Mouse (Mus musculus): ENCODE data around the gene Trub1.

The Trub1 gene

DNA sequence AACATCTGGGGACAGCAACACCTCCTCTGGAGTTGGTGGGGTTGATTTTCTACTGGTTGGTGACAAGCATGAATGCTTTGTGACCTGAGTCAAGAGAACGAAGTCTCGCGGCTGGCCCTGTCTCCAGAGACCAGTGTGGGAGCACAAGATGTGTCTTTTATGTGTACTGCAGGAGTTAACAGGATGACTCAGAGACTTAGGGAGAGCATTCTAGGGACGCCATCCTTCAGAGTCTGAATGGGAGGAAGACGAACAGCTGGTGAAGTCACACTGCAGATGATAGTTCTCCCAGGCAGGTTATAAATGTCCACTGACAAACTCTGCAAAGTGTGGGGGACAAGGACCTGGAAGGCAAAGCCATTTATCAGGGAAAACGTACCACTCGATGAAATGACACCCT lies 11.2 kb upstream of the Trub1 start:
- no peak for DNase-seq (ENCODE audit: extremely low read depth, low read depth, low spot score)

DNA sequence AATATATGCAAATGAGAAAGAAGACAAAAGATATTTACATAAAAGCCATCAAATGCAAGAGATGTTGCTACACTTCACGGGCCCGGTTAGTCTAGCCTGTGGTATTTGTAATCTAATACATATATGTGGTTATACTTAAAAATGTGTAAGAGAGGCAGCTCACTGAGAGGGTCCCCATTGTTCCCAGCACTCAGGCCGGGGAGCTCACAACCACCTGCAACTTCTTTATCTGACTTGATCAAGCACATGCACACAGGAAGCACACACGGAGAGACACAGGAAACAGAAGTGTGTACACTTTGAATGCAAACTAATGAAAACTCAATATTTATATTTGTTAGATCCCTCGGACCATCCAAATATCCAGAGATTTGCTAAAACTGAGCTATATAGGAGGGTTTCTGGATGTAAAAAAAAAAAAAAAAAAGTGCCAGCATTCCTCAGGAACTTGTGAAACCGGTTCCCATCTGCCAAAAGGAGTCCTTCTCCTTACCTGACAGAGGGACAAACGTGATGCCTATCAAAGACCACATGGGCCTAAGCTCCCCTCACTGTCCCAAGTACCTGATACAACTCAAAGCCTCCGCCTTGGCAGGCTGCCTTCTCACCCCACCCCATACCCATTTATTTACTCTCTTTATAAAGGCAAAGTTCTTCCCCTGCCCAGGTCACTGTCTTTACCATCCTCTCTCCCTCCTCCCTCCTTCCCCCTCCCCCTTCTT lies 9.6 kb upstream of the Trub1 start:
- DNase-seq (ENCODE audit: extremely low read depth, low read depth, low spot score), result no peak

DNA sequence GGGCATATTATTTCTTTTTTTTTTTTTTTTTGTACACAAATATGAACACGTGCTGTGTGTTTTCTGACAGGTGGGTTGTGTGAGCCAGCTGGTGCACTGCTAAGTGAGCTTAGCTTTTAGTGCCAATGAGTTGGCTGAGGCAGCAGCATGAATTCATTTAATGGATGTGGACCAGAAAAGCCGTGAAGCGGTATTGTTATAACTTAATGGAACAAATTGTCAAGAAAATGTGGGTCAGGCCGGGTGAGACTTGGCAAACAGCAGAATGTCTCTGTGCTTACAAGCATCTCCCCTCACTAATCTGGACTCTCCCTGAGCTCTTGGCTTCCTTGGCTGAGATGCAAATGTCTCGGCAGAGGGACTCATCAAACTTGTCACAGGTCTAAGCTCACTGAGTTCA lies 7.7 kb upstream of the Trub1 start:
- no peak for DNase-seq (ENCODE audit: extremely low read depth, low read depth, low spot score)

DNA sequence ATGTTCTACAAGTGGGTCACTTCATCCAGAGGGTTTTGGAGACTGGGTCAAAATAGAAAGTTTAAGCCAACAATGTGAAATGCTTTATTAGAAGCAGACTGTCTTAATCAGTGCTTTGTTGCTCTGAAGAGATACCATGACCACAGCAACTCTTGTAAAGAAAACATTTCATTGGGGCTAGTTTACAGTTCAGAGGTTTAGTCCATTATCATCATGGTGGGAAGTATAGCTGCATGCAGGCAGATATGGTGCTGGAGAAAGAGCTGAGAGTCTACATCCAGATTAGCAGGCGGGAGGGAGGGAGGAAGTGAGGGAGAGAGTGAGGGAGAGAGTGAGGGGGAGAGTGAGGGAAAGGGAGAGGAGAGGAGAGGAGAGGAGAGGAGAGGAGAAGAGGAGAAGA lies 1.9 kb upstream of the Trub1 start:
- no peak for DNase-seq (ENCODE audit: extremely low read depth, low read depth, low spot score)

DNA sequence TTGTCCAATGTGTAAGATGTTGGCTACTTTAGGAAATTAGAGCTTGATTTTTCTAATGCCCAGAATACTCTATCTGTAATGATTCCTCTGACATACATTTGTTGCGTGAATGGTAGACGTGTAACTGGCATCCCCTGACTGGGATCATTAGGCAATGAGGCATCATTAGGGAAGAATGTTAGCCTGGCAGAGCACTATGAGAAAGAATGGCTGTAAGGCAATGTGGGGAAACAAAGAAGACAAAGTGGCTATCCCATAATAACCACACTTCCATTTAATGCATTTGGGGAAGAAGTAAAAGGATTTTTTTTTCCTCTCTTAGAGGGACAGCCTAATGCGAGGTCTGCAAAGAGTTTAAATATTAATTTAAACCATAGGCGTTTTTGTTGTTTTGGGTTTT lies 950 bp upstream of the Trub1 start:
- no peak for DNase-seq (ENCODE audit: extremely low read depth, low read depth, low spot score)

DNA sequence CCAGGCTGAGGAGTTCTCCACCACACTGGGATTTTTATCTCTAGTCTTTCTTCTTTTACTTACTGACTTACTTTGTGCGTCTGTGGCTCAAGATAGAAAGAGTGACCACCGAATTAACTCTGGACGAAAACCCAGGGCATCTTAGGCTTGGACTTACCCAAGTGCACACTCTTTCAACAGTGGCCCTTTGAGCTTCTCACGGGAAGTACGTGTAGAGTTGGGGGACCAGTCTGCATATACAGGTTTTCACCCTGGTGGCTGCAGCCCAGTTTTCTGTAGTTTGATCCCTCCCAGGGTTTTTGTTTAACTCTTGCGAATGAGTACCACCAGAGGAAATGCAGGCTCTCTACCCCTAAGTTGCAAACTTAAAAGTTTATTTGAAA lies 497 bp downstream of the Trub1 start:
- no peak for DNase-seq (ENCODE audit: extremely low read depth, low read depth, low spot score)

DNA sequence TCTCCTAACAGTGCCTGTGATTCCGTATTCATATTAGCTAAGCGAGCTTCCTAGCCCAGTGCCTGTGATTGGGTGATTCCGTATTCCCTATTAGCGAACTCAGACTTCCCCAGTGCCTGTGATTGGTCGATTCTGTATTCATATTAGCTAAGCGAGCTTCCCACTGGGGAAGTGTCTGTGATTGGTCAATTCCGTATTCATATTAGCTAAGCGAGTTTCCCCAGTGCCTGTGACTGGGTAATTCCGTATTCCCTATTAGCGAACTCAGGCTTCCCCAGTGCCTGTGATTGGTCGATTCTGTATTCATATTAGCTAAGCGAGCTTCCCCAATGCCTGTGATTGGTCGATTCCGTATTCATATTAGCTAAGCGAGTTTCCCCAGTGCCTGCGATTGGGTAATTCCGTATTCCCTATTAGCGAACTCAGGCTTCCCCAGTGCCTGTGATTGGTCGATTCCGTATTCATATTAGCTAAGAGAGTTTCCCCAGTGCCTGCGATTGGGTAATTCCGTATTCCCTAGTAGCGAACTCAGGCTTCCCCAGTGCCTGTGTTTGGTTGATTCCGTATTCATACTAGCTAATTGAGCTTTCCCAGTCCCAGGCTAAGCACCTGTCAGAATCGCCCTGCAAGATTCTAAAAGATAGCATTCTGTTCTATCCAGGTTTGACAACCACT lies 2.7 kb downstream of the Trub1 start:
- DNase-seq (ENCODE audit: extremely low read depth, low read depth, low spot score), result no peak

DNA sequence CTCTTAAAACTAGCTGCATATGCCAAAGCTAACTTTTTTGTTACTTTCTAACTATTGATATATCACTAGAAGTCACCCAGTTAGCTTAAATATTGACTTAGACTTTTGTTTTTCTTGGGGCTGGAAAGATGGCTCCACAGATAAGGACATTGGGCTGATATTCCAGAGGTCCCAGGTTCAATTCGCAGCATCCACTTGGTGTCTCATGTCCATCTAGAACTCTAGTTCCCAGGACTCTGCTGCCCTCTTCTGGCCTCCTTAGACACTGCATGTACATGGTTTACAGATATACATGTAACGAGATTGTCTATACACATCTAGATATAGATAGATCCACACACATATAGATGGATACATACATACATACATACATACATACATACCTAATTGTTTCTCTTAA lies 4.4 kb downstream of the Trub1 start:
- DNase-seq (ENCODE audit: extremely low read depth, low read depth, low spot score), result no peak

DNA sequence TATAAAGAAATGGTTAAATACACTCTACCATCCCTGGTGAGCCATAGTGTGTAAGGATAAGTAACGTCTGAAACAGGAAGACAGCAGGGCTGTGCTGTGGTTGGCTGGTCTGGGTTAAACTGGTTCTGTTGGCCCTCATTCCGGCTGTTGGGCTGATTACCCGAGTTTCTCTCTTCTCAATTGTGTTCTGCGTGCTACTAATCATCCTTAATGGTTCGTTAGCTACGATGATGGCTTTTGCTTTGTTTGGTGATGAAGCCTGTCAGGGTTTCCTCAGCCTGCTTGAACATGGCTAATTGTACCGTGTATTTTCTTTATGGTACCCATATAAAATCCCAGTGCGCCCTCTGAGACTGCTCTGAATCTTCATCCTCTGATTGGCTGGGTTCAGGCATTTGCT lies 11.0 kb downstream of the Trub1 start:
- DNase-seq (ENCODE audit: extremely low read depth, low read depth, low spot score), result no peak

DNA sequence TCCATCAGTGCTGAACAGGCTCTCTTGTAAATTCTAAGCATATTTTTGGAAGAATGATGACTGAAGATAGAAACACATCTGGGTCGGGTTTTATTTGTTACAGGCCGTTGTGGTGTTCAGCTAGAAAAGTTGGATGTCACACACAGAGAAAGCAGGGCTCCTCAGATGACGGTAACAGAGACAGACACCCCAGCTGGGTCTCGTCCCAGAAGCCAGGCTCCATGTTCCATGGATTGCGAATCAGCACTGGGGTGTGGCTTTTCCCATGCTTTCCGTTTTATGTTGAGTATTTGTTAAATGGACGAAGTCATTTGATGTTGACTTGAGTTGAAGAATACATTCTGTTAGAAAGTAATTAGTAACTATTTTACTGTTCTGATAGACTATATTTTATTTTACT lies 13.0 kb downstream of the Trub1 start:
- no peak for DNase-seq (ENCODE audit: extremely low read depth, low read depth, low spot score)

DNA sequence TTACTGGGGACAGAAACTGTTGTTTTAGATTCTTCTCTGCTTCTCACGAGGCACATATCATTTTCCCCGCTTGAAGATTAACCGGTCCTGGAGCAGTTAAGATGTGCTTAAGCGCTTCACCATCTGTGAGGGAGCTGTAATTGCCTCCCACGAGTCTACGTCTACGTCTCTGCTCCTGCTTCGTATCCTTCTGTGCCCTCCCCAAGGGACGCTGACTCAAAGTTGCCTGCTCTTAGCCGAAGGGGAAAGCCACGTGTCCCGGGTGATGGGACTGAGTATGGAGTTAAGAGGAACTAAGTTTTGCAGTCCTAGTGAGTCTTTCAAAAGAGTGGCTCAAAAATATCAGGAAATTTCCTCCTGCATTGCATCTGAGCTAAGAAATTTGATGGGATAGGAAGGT lies 18.3 kb downstream of the Trub1 start:
- DNase-seq (ENCODE audit: extremely low read depth, low read depth, low spot score), result no peak

DNA sequence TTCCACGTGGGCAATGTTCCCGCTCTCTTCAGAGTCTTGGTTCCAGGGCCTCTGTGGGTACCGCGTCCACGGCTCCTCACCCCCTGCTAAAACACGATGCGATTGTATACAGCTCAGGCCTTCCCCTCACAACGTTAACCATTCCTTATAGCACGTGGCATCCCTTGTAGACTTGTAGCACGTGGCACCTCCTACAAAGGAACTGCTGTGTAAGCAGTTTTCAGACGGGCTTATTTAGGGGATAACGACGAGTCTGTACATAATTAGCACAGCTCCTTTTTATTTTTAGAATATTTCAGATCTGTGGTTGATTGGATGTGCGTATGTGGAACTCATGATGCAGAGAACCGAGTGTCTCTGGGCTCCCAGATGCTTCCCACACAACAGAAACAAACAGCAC lies 19.5 kb downstream of the Trub1 start:
- no peak for DNase-seq (ENCODE audit: extremely low read depth, low read depth, low spot score)

DNA sequence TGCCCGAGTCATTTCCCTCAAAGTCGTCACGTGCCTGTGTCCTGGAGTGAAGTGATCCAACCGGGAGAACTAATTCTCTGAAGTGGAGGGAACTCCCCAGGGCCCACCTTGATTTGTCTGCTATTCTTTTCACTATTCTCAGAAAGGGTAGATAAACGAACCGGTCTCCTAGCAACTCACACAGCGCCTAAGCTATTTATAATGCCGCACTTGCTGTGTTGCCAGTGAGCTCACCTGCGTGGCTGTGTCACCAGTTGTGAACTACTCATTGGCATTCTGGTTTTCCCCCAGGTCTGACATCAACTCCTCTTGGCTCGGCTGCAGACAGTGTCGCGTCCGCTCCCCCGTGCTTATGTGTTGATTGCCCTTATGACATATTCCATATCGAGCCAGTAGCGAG lies 20.6 kb downstream of the Trub1 start:
- DNase-seq (ENCODE audit: extremely low read depth, low read depth, low spot score), result no peak

DNA sequence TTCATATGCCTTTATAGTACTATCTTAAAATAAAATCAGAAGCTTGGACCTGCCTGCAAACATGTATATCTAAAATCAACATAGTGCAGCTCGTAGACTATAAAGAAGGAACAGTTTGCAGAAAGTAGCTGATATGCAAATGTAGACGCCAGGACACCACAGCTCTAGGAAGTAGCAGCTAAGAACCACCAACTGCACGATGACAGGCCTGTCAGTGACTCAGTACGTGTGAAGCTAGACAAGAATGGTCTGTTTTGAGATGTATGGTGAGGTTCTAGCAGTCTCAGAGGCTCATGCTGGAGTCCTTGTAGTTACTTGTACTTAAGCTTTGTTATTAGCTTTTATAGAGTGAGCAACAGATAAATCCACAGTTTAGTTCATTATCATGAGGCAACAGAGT lies 22.6 kb downstream of the Trub1 start:
- no peak for DNase-seq (ENCODE audit: extremely low read depth, low read depth, low spot score)

DNA sequence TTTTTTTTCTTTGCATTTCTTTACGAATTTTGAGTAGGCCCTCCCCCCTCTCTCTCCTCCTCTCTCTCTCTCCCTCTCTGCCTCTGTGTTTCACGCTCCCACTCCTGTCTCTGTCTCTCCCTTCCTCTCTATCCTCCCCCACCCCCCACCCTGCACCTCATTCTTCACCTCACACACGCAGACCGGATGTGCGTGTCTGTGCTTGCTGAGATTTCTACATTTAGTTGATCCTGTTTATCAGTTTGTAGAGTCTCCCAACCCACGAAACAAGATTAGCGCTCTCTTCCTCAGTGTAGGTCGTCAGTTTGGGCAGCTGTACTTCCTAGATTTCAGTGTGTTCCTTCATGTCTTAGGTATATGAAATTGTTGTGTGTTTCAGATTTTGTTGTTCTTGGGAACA lies 24.6 kb downstream of the Trub1 start:
- DNase-seq (ENCODE audit: extremely low read depth, low read depth, low spot score), result no peak

DNA sequence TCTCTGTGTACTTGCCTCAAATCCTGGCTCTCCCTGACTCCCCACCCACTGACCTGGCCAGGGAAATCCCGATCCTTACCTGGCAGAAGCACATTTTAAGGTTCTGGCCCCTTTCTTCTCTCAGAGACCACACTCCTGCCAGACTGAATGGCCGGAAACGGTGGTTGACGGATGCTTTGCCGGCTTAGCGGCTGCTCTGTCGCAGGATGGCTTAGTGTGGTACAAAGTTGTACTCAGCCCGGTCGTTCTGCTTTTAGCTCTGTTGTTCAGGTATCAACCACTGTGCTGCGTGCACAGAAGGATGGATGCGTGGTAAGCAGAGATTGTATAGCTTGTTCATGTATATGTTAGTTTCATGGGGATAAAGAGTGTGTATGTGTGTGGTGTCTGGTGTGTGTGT lies 25.3 kb downstream of the Trub1 start:
- no peak for DNase-seq (ENCODE audit: extremely low read depth, low read depth, low spot score)

DNA sequence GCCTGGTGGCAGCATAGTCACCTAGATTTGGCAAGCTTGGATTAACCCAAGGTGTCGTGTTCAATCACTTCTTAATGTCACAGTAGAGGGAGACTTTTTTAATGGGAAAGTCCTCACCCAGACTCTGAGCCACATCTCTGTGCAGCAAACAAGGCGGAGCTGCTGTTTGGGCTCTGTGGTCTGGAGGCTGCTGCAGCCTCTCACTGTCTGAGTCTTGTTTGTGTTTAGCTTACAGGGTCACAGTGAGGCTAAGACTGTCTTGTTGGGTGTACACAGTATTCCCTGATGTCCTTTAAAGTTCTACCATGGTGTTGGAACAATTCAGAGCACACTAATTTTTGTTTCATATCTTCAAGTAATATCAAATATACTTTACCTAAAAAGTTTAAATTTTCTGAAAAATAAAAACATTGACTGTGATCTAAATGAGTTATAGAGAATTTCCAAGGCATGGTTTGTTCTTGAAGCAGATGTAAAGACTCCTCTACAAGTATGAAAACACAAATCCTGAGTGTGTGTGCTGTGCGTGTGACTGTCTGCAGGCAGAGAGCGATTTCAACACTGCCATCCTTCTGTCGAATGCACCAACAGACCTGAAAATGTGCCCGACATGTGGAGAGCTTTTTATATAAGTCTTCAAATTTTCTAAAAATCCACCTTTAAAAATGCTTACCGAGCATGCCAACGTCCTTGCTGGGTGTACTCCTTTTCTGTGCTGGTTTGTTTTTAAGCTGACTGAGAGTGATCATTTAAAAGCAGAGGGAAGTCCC lies 27.4 kb downstream of the Trub1 start:
- DNase-seq (ENCODE audit: extremely low read depth, low read depth, low spot score), result no peak

DNA sequence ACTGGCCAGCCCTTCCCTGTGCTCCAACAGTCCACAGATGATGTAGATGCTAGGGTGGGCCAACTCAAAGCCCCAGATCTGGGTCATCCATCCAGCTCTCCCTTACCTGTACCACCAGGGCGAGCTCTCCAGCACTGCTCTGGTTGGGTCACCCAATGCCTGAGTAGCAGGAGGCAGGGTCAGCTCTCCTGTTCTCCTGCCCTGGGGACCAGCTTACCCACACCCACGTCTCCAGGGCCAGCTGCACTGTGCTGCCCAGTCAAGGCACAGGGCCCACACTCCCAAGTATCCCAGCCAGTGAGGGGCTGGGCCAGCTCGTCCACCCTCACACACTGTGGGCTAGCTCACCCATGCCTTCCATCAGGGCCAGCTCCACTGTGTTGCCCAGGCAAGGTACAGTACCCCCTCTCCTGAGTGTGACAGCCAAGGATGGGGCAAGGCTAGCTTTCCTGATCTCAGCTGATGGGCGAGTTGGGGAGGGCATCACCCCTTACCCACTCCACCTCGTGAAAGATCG lies 29.1 kb downstream of the Trub1 start:
- no peak for DNase-seq (ENCODE audit: extremely low read depth, low read depth, low spot score)

DNA sequence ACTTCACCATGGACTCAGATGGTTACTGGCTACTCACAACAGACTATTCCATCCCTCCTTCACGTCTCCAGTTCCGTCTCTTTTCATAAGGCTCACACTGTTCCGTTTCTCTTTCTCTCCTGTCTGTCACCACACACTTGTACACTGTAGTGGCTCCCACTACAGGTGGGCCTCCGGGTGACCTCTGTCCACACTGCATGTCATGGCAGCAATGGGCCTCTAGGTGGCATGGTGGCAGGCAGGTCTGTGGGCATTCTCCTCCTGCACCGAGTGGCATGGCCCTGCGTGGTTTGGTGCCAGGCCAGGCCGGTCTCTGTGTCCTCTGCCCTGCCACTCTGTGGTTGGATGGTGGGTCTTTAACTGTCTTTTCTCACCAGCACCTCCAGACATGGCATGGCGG lies 30.1 kb downstream of the Trub1 start:
- DNase-seq (ENCODE audit: extremely low read depth, low read depth, low spot score), result no peak

DNA sequence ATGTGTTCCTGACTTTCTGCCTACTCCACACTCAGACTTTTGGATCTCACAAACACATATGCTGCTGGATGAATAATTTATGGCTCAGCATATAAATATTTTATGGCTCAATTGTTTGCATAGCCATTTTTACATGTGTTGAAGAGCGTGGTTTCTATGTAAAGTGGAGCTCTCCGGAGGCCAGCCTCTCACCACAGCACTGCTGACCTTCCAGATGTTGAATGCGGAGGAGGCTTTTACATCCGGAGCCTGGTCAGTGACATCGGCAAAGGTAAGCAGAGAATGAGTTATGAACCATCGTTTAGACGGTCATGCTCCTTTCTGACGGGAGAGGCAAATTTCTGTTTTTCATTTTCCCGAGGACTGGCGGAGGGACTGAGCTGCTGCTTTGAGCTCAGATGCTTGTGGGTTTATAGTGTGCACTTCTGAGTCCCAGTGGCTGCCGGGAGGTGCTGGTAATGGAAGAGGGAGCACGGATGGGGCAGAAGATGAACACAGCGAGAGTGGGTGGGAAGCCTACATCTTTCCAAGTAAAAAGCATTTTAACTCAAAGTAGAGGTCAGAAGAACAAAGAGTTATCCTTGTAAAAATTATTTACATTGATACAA lies 34.4 kb downstream of the Trub1 start:
- DNase-seq (ENCODE audit: extremely low read depth, low read depth, low spot score), result no peak

DNA sequence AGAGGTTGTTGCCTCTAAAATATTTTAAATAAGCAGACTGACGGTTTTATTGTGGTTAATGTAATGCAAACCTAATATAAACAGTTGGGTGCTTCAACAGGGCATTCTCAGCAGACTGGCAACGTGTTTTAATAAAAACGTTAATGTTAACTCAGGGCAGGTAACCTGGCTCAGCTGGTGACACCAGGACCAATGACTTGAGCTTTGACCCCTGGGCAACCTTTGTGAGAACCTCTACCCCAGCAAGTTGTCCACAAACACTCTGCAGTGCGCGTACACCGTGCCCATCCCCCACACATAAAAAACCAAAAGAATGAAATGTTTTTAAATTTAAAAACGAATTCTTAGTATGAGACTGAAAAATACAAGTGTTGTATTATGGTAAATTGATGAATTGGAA lies 36.8 kb downstream of the Trub1 start:
- DNase-seq (ENCODE audit: extremely low read depth, low read depth, low spot score), result no peak

DNA sequence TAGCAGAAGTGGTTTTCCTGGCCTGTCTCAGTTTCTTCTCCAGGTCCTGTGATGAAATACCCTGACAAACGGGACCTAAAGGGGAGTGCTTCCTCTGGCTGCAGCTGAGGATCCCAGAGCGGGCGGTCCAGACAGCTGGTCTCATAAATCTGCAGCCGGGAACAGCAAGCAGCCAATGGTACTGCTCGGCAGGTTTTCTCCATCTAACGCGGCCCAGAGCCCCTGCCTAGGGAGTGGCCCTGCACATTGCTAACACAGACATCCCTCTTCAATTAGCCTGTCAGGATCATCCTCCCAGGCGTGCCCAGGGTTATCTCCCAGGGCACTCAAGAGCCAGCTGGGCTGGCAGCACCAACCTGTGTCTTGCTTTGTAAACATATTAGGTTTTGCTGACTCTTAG lies 38.3 kb downstream of the Trub1 start:
- DNase-seq (ENCODE audit: extremely low read depth, low read depth, low spot score), result no peak
